Mouse (Mus musculus): Measurements from ENCODE around the gene Rps5.

- TF ChIP-seq CTCF (IDR thresholded peaks at IDR 0.05; ENCODE audit: extremely low read depth, insufficient read depth, insufficient read length, insufficient replicate concordance) (no peak), POLR2A (IDR thresholded peaks at IDR 0.05; ENCODE audit: low read depth, low read length) (no peak)
Measured at GRCm38 (mm10) chr7:12954896-12955295, 32.8 kb downstream of the Rps5 start.
